Mouse (Mus musculus): ENCODE data around the gene Pomt2. TPM values are rescaled to one million over a fixed set of nuclear protein-coding genes. Genes with fewer than 3 reads are reported as not detected.
"Not testable (repeated sequence)": the region's sequence is repeated elsewhere in the genome, so short reads cannot be mapped to it uniquely, and the experiment has no call there.

Gene Pomt2
- 14.7 and 15.9 TPM in 2 replicates for polyA plus RNA-seq (2015; fragmentation: Nextera tagmentation; extraction: Ambion mirVana)

GRCm38 (mm10) chr12:87147395-87148089 lies at the start of gene Pomt2:
Pomt2 (minus strand) TSS chr12:87147968.
- Histone ChIP-seq H3K4me1 (peaks cover 12% of the 10 kb centered on the region), H3K27ac (peak within 1 kb of the TSS; percentile 99), H3K4me2 (peak within 1 kb of the TSS; percentile 57), H3K4me3 (peak within 1 kb of the TSS; percentile 98), H3K9ac (peak within 1 kb of the TSS; percentile 74), H3K27me3 (no peaks in the 10 kb centered on the region), H3K9me3 (no peaks in the 10 kb centered on the region), H3K36me3 (0 out of 2 replicates have a peak, but pooled peaks cover 8% of the 10 kb centered on the region)
- ATAC-seq (ENCODE audit: insufficient number of reproducible peaks, low FRiP score, low TSS enrichment, low read depth) = peak; percentile 98
- under 1% methylated on average over 61 of the region's 61 CpGs for WGBS

DNA sequence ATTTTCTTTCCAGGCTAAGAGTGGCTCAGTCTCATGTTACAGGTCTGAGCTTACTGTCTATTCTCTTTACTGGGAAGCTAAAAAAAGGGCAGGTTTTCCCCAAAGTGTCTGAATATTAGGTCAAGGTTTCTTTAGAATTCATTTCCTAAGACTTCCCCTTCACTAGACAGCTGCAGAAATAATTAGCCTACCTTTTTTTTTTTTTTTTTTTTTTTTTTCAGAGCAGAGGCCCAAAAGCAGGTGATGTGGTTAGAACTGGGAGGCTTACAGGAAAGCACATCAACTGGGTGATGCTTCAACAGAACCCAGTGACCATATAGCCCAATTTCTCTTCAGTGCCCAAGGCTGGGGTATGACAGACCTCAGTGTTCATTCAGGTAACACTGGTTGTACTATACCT lies 48.5 kb upstream of the Pomt2 start:
- Histone ChIP-seq H3K27ac (no peak overlapping the region), H3K27me3 (no peaks in the 10 kb centered on the region), H3K9ac (no peak overlapping the region), H3K4me2 (no peak overlapping the region), H3K9me3 (no peaks in the 10 kb centered on the region), H3K36me3 (no peaks in the 10 kb centered on the region), H3K4me3 (no peak overlapping the region), H3K4me1 (peaks cover 9% of the 10 kb centered on the region; the same call in 1 of the 2 replicates)
- ATAC-seq (ENCODE audit: insufficient number of reproducible peaks, low FRiP score, low TSS enrichment, low read depth) = no peak

- Histone ChIP-seq H3K36me3 (no peaks in the 10 kb centered on the region), H3K4me3 (no peak overlapping the region), H3K27me3 (no peaks in the 10 kb centered on the region), H3K4me1 (peaks cover 9% of the 10 kb centered on the region; the same call in 1 of the 2 replicates), H3K27ac (no peak overlapping the region), H3K4me2 (no peak overlapping the region), H3K9me3 (no peaks in the 10 kb centered on the region), H3K9ac (no peak overlapping the region)
- ATAC-seq (ENCODE audit: insufficient number of reproducible peaks, low FRiP score, low TSS enrichment, low read depth) = no peak
- 86% methylated on average over 1 of the region's 1 CpGs for WGBS
These were observed 47.3 kb upstream of the Pomt2 start for GRCm38 (mm10) chr12:87195069-87195468.

GRCm38 (mm10) chr12:87193008-87193407 lies 45.2 kb upstream of the Pomt2 start:
- ATAC-seq (ENCODE audit: insufficient number of reproducible peaks, low FRiP score, low TSS enrichment, low read depth) = no peak
- no peaks in the 10 kb centered on the region for H3K9me3 ChIP-seq
- H3K4me3 ChIP-seq = no peak overlapping the region
- H3K4me1 ChIP-seq = 0 out of 2 replicates have a peak, but pooled peaks cover 3% of the 10 kb centered on the region
- no peaks in the 10 kb centered on the region for H3K27me3 ChIP-seq
- whole genome bisulfite sequencing = 86% methylated on average over 3 of the region's 3 CpGs
- H3K9ac ChIP-seq = no peak overlapping the region
- no peaks in the 10 kb centered on the region for H3K36me3 ChIP-seq
- H3K27ac ChIP-seq = no peak overlapping the region
- H3K4me2 ChIP-seq = no peak overlapping the region

GRCm38 (mm10) chr12:87177631-87178030 lies 29.9 kb upstream of the Pomt2 start:
- H3K36me3 ChIP-seq = peaks cover 12% of the 10 kb centered on the region; the same call in 1 of the 2 replicates
- H3K9ac ChIP-seq = no peak overlapping the region
- no peak overlapping the region for H3K4me2 ChIP-seq
- H3K4me3 ChIP-seq = no peak overlapping the region
- WGBS = 97% methylated on average over 4 of the region's 4 CpGs
- H3K9me3 ChIP-seq = no peaks in the 10 kb centered on the region
- no peak overlapping the region for H3K27ac ChIP-seq
- H3K4me1 ChIP-seq = peaks cover 14% of the 10 kb centered on the region; the same call in 1 of the 2 replicates
- no peaks in the 10 kb centered on the region for H3K27me3 ChIP-seq
- ATAC-seq (ENCODE audit: insufficient number of reproducible peaks, low FRiP score, low TSS enrichment, low read depth) = no peak

- H3K4me3 ChIP-seq = no peak overlapping the region
- peaks cover 14% of the 10 kb centered on the region; the same call in 1 of the 2 replicates for H3K4me1 ChIP-seq
- WGBS = 54% methylated on average over 4 of the region's 4 CpGs
- no peak overlapping the region for H3K4me2 ChIP-seq
- ATAC-seq (ENCODE audit: insufficient number of reproducible peaks, low FRiP score, low TSS enrichment, low read depth) = no peak
- H3K9ac ChIP-seq = no peak overlapping the region
- no peaks in the 10 kb centered on the region for H3K9me3 ChIP-seq
- H3K36me3 ChIP-seq = peaks cover 31% of the 10 kb centered on the region
- peak overlapping the region; percentile 57 for H3K27ac ChIP-seq
- H3K27me3 ChIP-seq = no peaks in the 10 kb centered on the region
These were observed 27.6 kb upstream of the Pomt2 start for GRCm38 (mm10) chr12:87175194-87175946.

GRCm38 (mm10) chr12:87160815-87161214 lies 13.0 kb upstream of the Pomt2 start:
- H3K4me2 ChIP-seq = no peak overlapping the region
- peaks cover 26% of the 10 kb centered on the region for H3K36me3 ChIP-seq
- WGBS = 92% methylated on average over 5 of the region's 5 CpGs
- H3K9me3 ChIP-seq = no peaks in the 10 kb centered on the region
- no peak overlapping the region for H3K27ac ChIP-seq
- H3K4me3 ChIP-seq = no peak overlapping the region
- no peak overlapping the region for H3K9ac ChIP-seq
- no peaks in the 10 kb centered on the region for H3K27me3 ChIP-seq
- no peaks in the 10 kb centered on the region for H3K4me1 ChIP-seq
- no peak for ATAC-seq (ENCODE audit: insufficient number of reproducible peaks, low FRiP score, low TSS enrichment, low read depth)

DNA sequence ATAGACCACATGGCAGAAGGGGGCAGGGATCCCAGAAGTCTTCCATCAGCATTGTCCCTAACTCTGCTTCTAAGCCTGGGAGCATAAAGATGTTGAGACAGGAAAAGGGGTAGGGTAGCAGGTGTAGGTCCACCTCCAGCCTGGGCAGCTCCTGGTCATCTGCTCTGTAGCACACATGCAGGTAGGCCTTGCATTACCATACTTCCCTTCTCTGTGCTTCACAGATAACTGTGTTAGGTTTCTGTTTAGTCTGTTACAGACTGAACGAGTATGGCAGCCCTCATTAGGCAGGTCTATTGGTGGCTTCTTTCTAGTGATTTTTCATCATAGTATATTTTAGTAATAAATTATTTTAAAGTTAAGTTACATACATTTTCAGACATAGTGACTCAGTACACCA lies 12.5 kb upstream of the Pomt2 start:
- Histone ChIP-seq H3K27me3 (no peaks in the 10 kb centered on the region), H3K4me3 (no peak overlapping the region), H3K9me3 (no peaks in the 10 kb centered on the region), H3K27ac (no peak overlapping the region), H3K9ac (no peak overlapping the region), H3K36me3 (peaks cover 31% of the 10 kb centered on the region), H3K4me2 (no peak overlapping the region), H3K4me1 (no peaks in the 10 kb centered on the region)
- WGBS = 76% methylated on average over 1 of the region's 1 CpGs
- no peak for ATAC-seq (ENCODE audit: insufficient number of reproducible peaks, low FRiP score, low TSS enrichment, low read depth)

GRCm38 (mm10) chr12:87158099-87158498 lies 10.3 kb upstream of the Pomt2 start:
- Histone ChIP-seq H3K4me3 (no peak overlapping the region), H3K27me3 (no peaks in the 10 kb centered on the region), H3K4me2 (no peak overlapping the region), H3K9ac (no peak overlapping the region), H3K4me1 (no peaks in the 10 kb centered on the region), H3K27ac (no peak overlapping the region), H3K36me3 (peaks cover 21% of the 10 kb centered on the region; the same call in 1 of the 2 replicates), H3K9me3 (no peaks in the 10 kb centered on the region)
- ATAC-seq (ENCODE audit: insufficient number of reproducible peaks, low FRiP score, low TSS enrichment, low read depth) = no peak
- WGBS = 75% methylated on average over 7 of the region's 7 CpGs

DNA sequence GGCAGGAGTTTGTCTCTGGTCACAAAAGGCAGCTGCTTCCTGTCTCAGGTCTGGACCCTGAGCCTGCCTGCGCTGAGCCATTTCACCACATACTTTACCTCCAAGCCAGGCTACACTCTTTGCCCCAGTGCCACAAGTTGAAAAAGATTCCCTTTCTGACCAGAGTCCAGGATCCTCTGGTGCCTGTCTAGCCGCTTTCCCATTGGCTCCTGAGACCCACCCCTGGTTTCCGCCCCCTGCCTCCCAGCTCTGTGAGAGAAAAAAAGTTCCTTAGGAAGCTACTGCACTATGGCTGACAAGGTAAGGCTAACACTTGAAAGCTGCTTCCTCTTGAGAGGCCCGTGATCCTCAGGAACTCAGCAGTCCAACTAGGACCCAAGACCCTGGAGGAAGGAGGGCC lies 9.6 kb upstream of the Pomt2 start:
- no peaks in the 10 kb centered on the region for H3K9me3 ChIP-seq
- peaks cover 14% of the 10 kb centered on the region; the same call in 1 of the 2 replicates for H3K36me3 ChIP-seq
- H3K4me3 ChIP-seq = no peak overlapping the region
- H3K4me1 ChIP-seq = no peaks in the 10 kb centered on the region
- no peak overlapping the region for H3K4me2 ChIP-seq
- ATAC-seq (ENCODE audit: insufficient number of reproducible peaks, low FRiP score, low TSS enrichment, low read depth) = no peak
- 54% methylated on average over 4 of the region's 4 CpGs for WGBS
- H3K27me3 ChIP-seq = no peaks in the 10 kb centered on the region
- no peak overlapping the region for H3K9ac ChIP-seq
- no peak overlapping the region for H3K27ac ChIP-seq

DNA sequence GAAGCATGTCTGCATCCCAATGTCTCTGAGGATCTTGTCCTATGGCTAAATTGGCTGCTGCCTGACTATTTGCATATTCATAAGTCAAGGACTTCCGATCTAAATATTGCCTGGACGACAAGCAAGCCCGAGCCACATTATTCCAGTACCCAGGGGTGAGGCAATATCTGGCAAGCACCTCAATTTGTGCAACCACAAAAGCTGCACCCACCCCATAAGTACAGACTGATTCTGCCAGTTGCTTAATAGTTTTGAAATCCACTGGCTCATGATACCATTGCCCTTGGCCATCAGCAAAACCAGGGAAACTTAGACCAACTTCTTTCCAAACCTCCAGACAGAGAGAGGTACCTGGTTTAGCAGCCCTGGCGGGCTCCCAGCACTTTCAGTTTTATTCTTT lies 6.7 kb upstream of the Pomt2 start:
- not testable (repeated sequence) for H3K9ac ChIP-seq; H3K27me3 ChIP-seq; H3K27ac ChIP-seq; H3K9me3 ChIP-seq; H3K4me3 ChIP-seq; H3K4me2 ChIP-seq; ATAC-seq (ENCODE audit: insufficient number of reproducible peaks, low FRiP score, low TSS enrichment, low read depth); H3K4me1 ChIP-seq
- H3K36me3 ChIP-seq = peaks cover 14% of the 10 kb centered on the region; the same call in 1 of the 2 replicates
- 88% methylated on average over 4 of the region's 4 CpGs for WGBS

GRCm38 (mm10) chr12:87149471-87149870 lies 1.7 kb upstream of the Pomt2 start:
- H3K4me1 ChIP-seq = peaks cover 12% of the 10 kb centered on the region
- H3K4me2 ChIP-seq = no peak overlapping the region
- H3K27me3 ChIP-seq = no peaks in the 10 kb centered on the region
- H3K27ac ChIP-seq = no peak overlapping the region
- 95% methylated on average over 5 of the region's 5 CpGs for WGBS
- no peak overlapping the region for H3K9ac ChIP-seq
- 0 out of 2 replicates have a peak, but pooled peaks cover 8% of the 10 kb centered on the region for H3K36me3 ChIP-seq
- H3K9me3 ChIP-seq = no peaks in the 10 kb centered on the region
- no peak for ATAC-seq (ENCODE audit: insufficient number of reproducible peaks, low FRiP score, low TSS enrichment, low read depth)
- H3K4me3 ChIP-seq = no peak overlapping the region
